Mouse (Mus musculus) liver, embryonic 14.5 days (tissue): ENCODE measurements around the gene Ino80d. TPM values are rescaled to one million over a fixed set of nuclear protein-coding genes. Genes with fewer than 3 reads are reported as not detected.

ENCODE experiments used
- ATAC-seq: fragments of 200-750 bp; cut with Nextera tagmentation; 2 replicates; pipeline ENCODE4 v1.8.0; 2017; ENCODE audit warnings: moderate number of reproducible peaks, mild to moderate bottlenecking, moderate library complexity; ENCODE audit not compliant: insufficient read depth
- DNase-seq, 3 experiments: peaks; one replicate each; pipeline ENCODE4 v3.0.0-alpha.2; 2012 to 2013; ENCODE audit warnings: low read depth in 3 of 3, low spot score in 3 of 3
- H3K27ac ChIP-seq: fragments of 300-500 bp; sonication (generic); 2 replicates; pipeline ENCODE4 v1.5.1; 2014; ENCODE audit warnings: moderate library complexity, mild to moderate bottlenecking, control low read depth, inconsistent platforms
- H3K27me3 ChIP-seq: fragments of 300-500 bp; sonication (generic); 2 replicates; pipeline ENCODE4 v1.6.1; 2014; ENCODE audit warnings: mild to moderate bottlenecking, low read length, moderate library complexity; ENCODE audit not compliant: control insufficient read depth, insufficient read depth
- H3K36me3 ChIP-seq: fragments of 300-500 bp; sonication (generic); replicated peaks from 2 replicates; pipeline ENCODE4 v1.6.1; 2014; ENCODE audit warnings: low read depth; ENCODE audit not compliant: control insufficient read depth, insufficient read depth
- H3K4me1 ChIP-seq, 2 experiments: fragments of 200-500 bp in 1 of 2; fragments of 300-500 bp in 1 of 2; sonication (generic) in 1 of 2; replicated peaks; 2 replicates each; pipeline ENCODE4 v1.6.1; 2012 to 2014; ENCODE audit warnings: antibody characterized with exemption in 1 of 2, inconsistent platforms in 1 of 2, low read length in 1 of 2; ENCODE audit not compliant: control insufficient read depth in 2 of 2, insufficient read depth in 2 of 2
- H3K4me2 ChIP-seq: fragments of 300-500 bp; sonication (generic); 2 replicates; pipeline ENCODE4 v1.6.1; 2014; ENCODE audit warnings: low read depth, mild to moderate bottlenecking, control low read depth, moderate library complexity
- H3K4me3 ChIP-seq, 2 experiments: fragments of 200-500 bp in 1 of 2; fragments of 300-500 bp in 1 of 2; sonication (generic) in 1 of 2; 2 replicates each; pipeline ENCODE4 v1.5.1; 2012 to 2014; ENCODE audit warnings: low read depth in 2 of 2, low read length in 2 of 2, mild to moderate bottlenecking in 2 of 2, control low read depth in 1 of 2, inconsistent platforms in 1 of 2, moderate library complexity in 1 of 2; ENCODE audit not compliant: insufficient read depth in 1 of 2
- H3K9ac ChIP-seq: fragments of 300-500 bp; sonication (generic); replicated peaks from 2 replicates; pipeline ENCODE4 v1.6.1; 2014; ENCODE audit warnings: mild to moderate bottlenecking, control low read depth, moderate library complexity
- H3K9me3 ChIP-seq: fragments of 300-500 bp; sonication (generic); 2 replicates; pipeline ENCODE4 v1.6.1; 2016; ENCODE audit warnings: low read length, mixed read lengths; ENCODE audit not compliant: control insufficient read depth
- CTCF ChIP-seq: IDR thresholded peaks from 2 replicates; pipeline ENCODE4 v1.5.1; 2016; ENCODE audit warnings: antibody characterized with exemption, low read depth, control low read depth
- EP300 ChIP-seq: IDR thresholded peaks from 2 replicates; pipeline ENCODE4 v1.6.1; 2016; ENCODE audit warnings: antibody characterized with exemption, low read depth
- WGBS: fragments of 180-500 bp; shearing (Covaris S2); extraction: QIAGEN DNeasy Blood & Tissue Kit; methylation state at CpG from one replicate; pipeline ENCODE4 v1.1.7; 2014; ENCODE audit not compliant: insufficient replicate concordance; 5-methylcytosine and 5-hydroxymethylcytosine counted together
- polyA plus RNA-seq, 2 experiments: library from polyadenylated mRNA; depleted of rRNA in 1 of 2; stranded (reverse) in 1 of 2; unstranded in 1 of 2; fragments of >200 nt; fragmentation: Nextera tagmentation in 1 of 2; extraction: Ambion mirVana in 1 of 2; gene quantifications; 2 replicates each; pipeline versions ENCODE4 v1.2.1 to v1.2.3; 2012 to 2014

The Ino80d gene
- polyA plus RNA-seq, 2 experiments = 2.5 to 3.4 TPM

GRCm38 (mm10) chr1:63050866-63051265 is 63.6 kb downstream of the Ino80d start:
- Histone ChIP-seq H3K9ac (no peak overlapping the region), H3K4me2 (no peak overlapping the region), H3K9me3 (no peaks in the 10 kb centered on the region), H3K27me3 (no peaks in the 10 kb centered on the region), H3K4me1 (no peaks in the 10 kb centered on the region), H3K27ac (no peak overlapping the region), H3K36me3 (peaks cover 3% of the 10 kb centered on the region), H3K4me3 (no peak overlapping the region)
- ATAC-seq (no peak), DNase-seq (no peak)
- 84% methylated on average over 8 of the region's 8 CpGs for WGBS
- TF ChIP-seq EP300 (no peak), CTCF (no peak)

GRCm38 (mm10) chr1:63049977-63050376 is 64.5 kb downstream of the Ino80d start:
- Histone ChIP-seq H3K9ac (no peak overlapping the region), H3K27ac (no peak overlapping the region), H3K4me2 (no peak overlapping the region), H3K4me3 (no peak overlapping the region), H3K27me3 (no peaks in the 10 kb centered on the region), H3K9me3 (no peaks in the 10 kb centered on the region), H3K36me3 (peaks cover 3% of the 10 kb centered on the region), H3K4me1 (no peaks in the 10 kb centered on the region)
- DNase-seq = no peak
- TF ChIP-seq EP300 = no peak
- no peak for TF ChIP-seq CTCF
- WGBS = 56% methylated on average over 3 of the region's 3 CpGs
- ATAC-seq = no peak

GRCm38 (mm10) chr1:63047983-63048382 is 66.5 kb downstream of the Ino80d start:
- H3K36me3 ChIP-seq = peaks cover 3% of the 10 kb centered on the region
- no peak for ATAC-seq
- H3K9me3 ChIP-seq = no peaks in the 10 kb centered on the region
- no peak for DNase-seq
- no peak overlapping the region for H3K4me3 ChIP-seq
- H3K9ac ChIP-seq = no peak overlapping the region
- TF ChIP-seq CTCF (no peak), EP300 (no peak)
- WGBS = 62% methylated on average over 6 of the region's 6 CpGs
- no peaks in the 10 kb centered on the region for H3K27me3 ChIP-seq
- no peak overlapping the region for H3K4me2 ChIP-seq
- no peak overlapping the region for H3K27ac ChIP-seq
- no peaks in the 10 kb centered on the region for H3K4me1 ChIP-seq

- no peak for TF ChIP-seq CTCF
- no peak for TF ChIP-seq EP300
- no peaks in the 10 kb centered on the region for H3K4me1 ChIP-seq
- H3K36me3 ChIP-seq = no peaks in the 10 kb centered on the region
- H3K4me2 ChIP-seq = no peak overlapping the region
- H3K9me3 ChIP-seq = no peaks in the 10 kb centered on the region
- DNase-seq = no peak
- no peak for ATAC-seq
- WGBS = 64% methylated on average over 3 of the region's 3 CpGs
- H3K27me3 ChIP-seq = no peaks in the 10 kb centered on the region
- no peak overlapping the region for H3K27ac ChIP-seq
- H3K9ac ChIP-seq = no peak overlapping the region
- H3K4me3 ChIP-seq = no peak overlapping the region
These were observed 81.5 kb downstream of the Ino80d start for GRCm38 (mm10) chr1:63032929-63033328.

GRCm38 (mm10) chr1:63019916-63020315 is 94.6 kb downstream of the Ino80d start:
- H3K4me3 ChIP-seq = no peak overlapping the region
- H3K4me2 ChIP-seq = no peak overlapping the region
- WGBS = 41% methylated on average over 2 of the region's 2 CpGs
- H3K27ac ChIP-seq = no peak overlapping the region
- H3K27me3 ChIP-seq = no peaks in the 10 kb centered on the region
- no peaks in the 10 kb centered on the region for H3K36me3 ChIP-seq
- TF ChIP-seq CTCF (no peak), EP300 (no peak)
- no peaks in the 10 kb centered on the region for H3K9me3 ChIP-seq
- H3K4me1 ChIP-seq = no peaks in the 10 kb centered on the region
- no peak for ATAC-seq
- H3K9ac ChIP-seq = no peak overlapping the region
- DNase-seq = no peak
